Mouse (Mus musculus) thymus, adult 2 months (tissue): Measurements from ENCODE around the gene Foxo4.

Source experiments
- CTCF ChIP-seq: fragments of 200-500 bp; IDR thresholded peaks from 2 replicates; pipeline ENCODE4 v1.5.1; 2012; ENCODE audit warnings: mild to moderate bottlenecking, control low read depth, low read length, moderate library complexity, borderline replicate concordance; ENCODE audit not compliant: control insufficient read depth, poor library complexity, insufficient read depth; ENCODE audit errors: extremely low read depth
- POLR2A ChIP-seq: fragments of 200-500 bp; IDR thresholded peaks from 2 replicates; pipeline ENCODE4 v1.6.1; 2012; ENCODE audit warnings: mild to moderate bottlenecking, low read length, control low read depth, moderate library complexity; ENCODE audit not compliant: control insufficient read depth, poor library complexity, insufficient read depth; ENCODE audit errors: extremely low read depth

- TF ChIP-seq CTCF: no peak
- peak; percentile 94 for TF ChIP-seq POLR2A
Observed at GRCm38 (mm10) chrX:101253952-101254729, at the start of gene Foxo4.
